Mouse (Mus musculus) right cerebral cortex, postnatal 14 days (tissue): ENCODE measurements around the gene 4930438A08Rik.

Experiments
- DNase-seq: peaks from one replicate; pipeline ENCODE4 v3.0.0; 2022

The 4930438A08Rik gene

DNA sequence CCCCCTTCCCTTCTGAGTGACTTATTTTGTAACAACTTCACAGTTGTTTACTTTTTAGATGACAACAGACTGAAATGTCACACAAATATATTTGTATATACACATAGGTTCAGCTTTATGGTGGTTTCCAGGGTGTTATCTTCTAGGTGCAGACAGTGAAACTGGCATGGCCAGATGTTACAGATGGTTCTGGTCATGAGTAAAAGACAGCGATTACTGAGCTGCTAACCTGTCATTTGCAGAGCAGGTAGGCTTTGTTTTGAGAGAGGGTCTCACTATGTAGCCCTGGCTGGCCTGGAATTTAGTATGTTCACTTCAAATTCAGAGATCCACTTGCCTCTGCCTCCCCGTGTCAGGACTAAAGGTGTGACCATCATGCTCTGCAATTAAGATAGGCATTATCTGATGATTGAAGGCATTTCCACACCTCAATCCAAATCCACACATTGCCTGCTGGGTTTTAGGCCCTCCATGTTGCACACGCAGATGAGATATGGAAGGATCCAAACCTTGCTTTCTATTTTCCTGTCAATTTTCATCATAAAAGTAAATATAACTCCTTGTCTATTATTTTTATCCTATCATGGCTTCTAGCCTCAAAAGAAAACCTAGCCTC lies 50.1 kb downstream of the 4930438A08Rik start:
- no peak for DNase-seq

- DNase-seq: no peak
Measured at GRCm38 (mm10) chr11:58326781-58327180, 52.2 kb downstream of the 4930438A08Rik start.

DNA sequence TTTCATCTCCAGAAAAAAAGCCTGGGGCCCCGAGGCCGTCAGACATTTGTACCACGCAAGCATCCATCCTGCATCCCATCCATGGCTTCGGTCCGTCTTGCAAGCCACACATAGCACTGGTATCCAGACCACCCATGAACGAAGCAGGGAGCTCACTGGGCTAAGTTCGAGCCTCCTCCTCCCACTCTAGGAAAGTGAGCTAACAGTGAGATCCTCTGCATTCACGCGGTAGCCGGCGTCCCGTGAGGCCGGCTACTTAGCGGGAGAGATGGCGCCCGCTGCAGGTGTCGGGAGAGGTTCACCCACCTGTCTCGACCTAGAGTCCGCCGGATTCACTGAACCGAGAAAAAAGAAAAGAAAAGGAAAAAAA lies 55.3 kb downstream of the 4930438A08Rik start:
- DNase-seq: no peak

DNA sequence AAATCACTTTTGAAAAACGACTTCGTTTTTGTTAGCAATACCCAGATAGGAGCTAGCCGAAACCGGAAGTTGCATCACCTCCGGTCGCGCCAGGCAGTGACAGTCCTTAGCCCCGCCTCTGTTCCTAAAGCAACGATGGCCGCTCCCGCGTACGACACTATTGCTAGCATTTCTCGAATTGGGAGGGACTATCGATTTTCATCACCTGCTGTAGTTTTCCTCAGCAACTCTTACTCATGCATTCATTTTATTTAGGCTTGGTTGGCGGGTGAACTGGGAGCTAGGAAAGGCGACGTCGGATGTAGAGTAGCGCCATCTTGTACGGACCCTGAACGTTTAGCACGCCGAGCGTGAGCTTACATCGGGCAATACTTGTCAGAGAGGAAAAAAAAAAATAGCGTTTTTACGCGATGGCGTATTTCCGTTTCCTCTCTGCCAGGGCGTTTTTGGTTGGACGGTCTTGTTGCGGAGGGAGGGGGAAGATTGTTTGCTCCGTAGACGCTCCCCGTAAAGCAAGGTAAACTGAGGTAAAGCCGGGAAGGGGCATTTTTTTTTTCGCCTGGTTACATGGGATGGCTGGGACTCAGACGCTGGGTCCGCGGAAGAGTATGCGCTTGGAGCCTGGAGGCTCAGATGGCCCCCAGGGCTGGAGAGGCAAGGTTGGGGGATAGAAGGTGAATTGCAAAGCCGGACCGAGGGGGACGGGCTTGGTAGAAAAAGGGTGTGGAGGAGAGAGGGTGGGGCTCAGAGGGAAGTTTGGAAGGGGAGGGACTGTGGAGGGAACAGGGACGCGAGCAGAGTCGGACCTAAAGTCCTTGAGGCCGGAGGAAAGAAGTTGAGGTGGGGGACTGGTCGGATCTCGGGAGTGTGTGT lies 55.9 kb downstream of the 4930438A08Rik start, which contains the start of the genes Zfp672 and Sh3bp5l:
Gene Zfp672 (minus strand): TSS at position 64 of the 873 bp plus-strand sequence.
Gene Sh3bp5l (plus strand): TSS at position 449 of the 873 bp plus-strand sequence.
- DNase-seq: peak; percentile 84

DNA sequence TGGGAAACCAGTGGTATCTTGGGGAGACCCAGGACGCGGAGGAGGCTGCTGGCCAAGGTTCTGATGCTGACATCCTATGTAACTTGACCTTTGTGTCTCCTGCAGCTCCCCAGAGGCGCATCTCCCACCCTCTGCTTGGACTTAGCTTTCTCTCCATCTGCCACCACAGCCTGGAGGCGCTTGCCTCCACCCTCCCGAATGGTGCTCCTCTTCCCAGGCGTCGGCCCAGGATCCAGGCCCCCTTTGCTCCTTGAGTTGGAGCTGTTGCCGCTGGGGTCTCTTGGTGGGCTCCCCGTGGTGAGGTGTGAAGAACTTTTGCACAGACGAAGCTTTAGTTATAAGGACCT lies 56.5 kb downstream of the 4930438A08Rik start:
- no peak for DNase-seq

DNA sequence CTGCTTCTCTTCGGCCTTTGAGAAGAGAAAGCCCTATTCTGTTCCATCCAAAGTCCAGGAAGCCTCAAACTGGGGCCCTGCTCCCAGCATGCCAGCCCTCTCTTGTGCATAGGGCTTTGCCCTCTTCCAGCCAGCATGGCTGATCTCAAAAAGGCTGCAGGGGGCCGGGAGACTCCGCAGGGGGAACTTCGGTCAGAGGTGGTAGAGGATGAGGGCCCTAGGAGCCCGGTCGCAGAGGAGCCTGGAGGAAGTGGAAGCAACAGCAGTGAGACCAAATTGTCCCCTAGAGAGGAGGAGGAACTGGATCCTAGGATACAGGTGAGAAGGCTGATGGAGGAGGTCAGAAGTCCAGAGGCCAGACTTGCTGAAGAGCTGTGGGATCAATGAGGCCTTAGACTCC lies 56.9 kb downstream of the 4930438A08Rik start:
- no peak for DNase-seq

DNA sequence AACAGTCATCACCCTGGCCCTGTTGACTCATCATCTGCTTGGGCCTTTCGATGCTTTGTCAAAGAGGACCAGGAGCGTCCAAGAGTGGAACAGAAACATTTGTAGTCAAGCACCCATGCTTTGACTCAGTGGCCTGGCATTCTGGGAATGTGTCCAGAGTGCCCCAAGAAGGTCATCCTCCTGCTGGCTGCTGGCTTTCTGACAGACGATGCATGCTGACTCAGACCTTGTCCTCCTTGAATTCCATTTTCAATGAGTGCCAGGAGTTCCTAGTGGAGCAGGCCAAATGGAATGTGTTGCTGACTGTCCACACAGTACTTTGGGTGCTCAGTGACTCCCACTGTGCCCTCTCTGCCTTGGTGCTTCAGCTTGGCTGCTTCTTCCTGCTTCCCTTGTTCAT lies 60.1 kb downstream of the 4930438A08Rik start:
- DNase-seq: no peak
